Mouse (Mus musculus) spleen, adult 2 months (tissue): ENCODE measurements around the gene Xrra1.

Experiments used
- CTCF ChIP-seq: fragments of 200-500 bp; IDR thresholded peaks from 2 replicates; pipeline ENCODE4 v1.5.1; 2011; ENCODE audit warnings: mild to moderate bottlenecking, inconsistent platforms; ENCODE audit not compliant: insufficient read depth, insufficient read length, insufficient replicate concordance; ENCODE audit errors: extremely low read depth
- POLR2A ChIP-seq: fragments of 200-500 bp; IDR thresholded peaks from 2 replicates; pipeline ENCODE4 v1.6.1; 2011; ENCODE audit warnings: low read depth, low read length, inconsistent platforms

GRCm38 (mm10) chr7:99823045-99823663, 35.8 kb upstream of the Xrra1 start:
- TF ChIP-seq CTCF, result no peak
- no peak for TF ChIP-seq POLR2A
